Mouse (Mus musculus): Measurements from ENCODE around the gene Stat5b. TPM values are rescaled to one million over a fixed set of nuclear protein-coding genes. Genes with fewer than 3 reads are reported as not detected.

Stat5b gene
- total and polyA plus RNA-seq, 3 experiments: 29.3 to 37.0 (median 32.3) TPM

- TF ChIP-seq SIN3A (IDR thresholded peaks at IDR 0.05; ENCODE audit: low read length) (peak; percentile 86), CTCF (IDR thresholded peaks at IDR 0.05 in 2 of 3, conservative IDR thresholded peaks at IDR 0.05 in 1 of 3; ENCODE audit: control insufficient read depth in 1 of 3, insufficient read depth in 1 of 3, low read depth in 2 of 3, low read length in 3 of 3, poor library complexity in 1 of 3, severe bottlenecking in 1 of 3) (peak in 2 of 3 experiments; percentile 14 to 63; a peak in 3 of 6 replicates), UBTF (IDR thresholded peaks at IDR 0.05; ENCODE audit: borderline replicate concordance, insufficient read depth, low read depth, low read length) (no peak), SMC3 (IDR thresholded peaks at IDR 0.05; ENCODE audit: low read depth, low read length) (peak; percentile 68), MYB (IDR thresholded peaks at IDR 0.05; ENCODE audit: low read depth, low read length) (no peak), E2F4 (IDR thresholded peaks at IDR 0.05; ENCODE audit: borderline replicate concordance, low read depth, low read length) (no peak), RAD21 (IDR thresholded peaks at IDR 0.05; ENCODE audit: low read depth, low read length) (peak; percentile 48), MYC (IDR thresholded peaks at IDR 0.05; ENCODE audit: low read depth, low read length) (peak; percentile 75; the same call in 1 of the 2 replicates), BHLHE40 (IDR thresholded peaks at IDR 0.05; ENCODE audit: borderline replicate concordance, low read depth, low read length) (peak; percentile 90; the same call in 1 of the 2 replicates), POLR2AphosphoS5 (IDR thresholded peaks at IDR 0.05; ENCODE audit: borderline replicate concordance, low read depth, low read length) (no peak)
Observed at GRCm38 (mm10) chr11:100865618-100866017, 15.1 kb upstream of the Stat5b start (continued).

GRCm38 (mm10) chr11:100863141-100863540 lies 12.6 kb upstream of the Stat5b start:
- no peak for DNase-seq (ENCODE audit: low read depth, low spot score)
- TF ChIP-seq NELFE (IDR thresholded peaks at IDR 0.05; ENCODE audit: low read depth, low read length) (no peak), POLR2A (IDR thresholded peaks at IDR 0.05; ENCODE audit: control insufficient read depth in 1 of 2, insufficient read depth in 1 of 2, low read depth in 1 of 2, low read length in 2 of 2, poor library complexity in 1 of 2) (no peak), POLR2AphosphoS5 (IDR thresholded peaks at IDR 0.05; ENCODE audit: borderline replicate concordance, low read depth, low read length) (no peak), EP300 (IDR thresholded peaks at IDR 0.05; ENCODE audit: low read depth in 1 of 2, low read length in 2 of 2) (no peak), MYB (IDR thresholded peaks at IDR 0.05; ENCODE audit: low read depth, low read length) (no peak), ZNF384 (IDR thresholded peaks at IDR 0.05; ENCODE audit: low read depth, low read length) (no peak), BHLHE40 (IDR thresholded peaks at IDR 0.05; ENCODE audit: borderline replicate concordance, low read depth, low read length) (no peak), TBP (IDR thresholded peaks at IDR 0.05; ENCODE audit: low read depth, low read length) (no peak), MYC (IDR thresholded peaks at IDR 0.05; ENCODE audit: low read depth, low read length) (no peak), ELF1 (IDR thresholded peaks at IDR 0.05; ENCODE audit: low read depth, low read length) (no peak), RAD21 (IDR thresholded peaks at IDR 0.05; ENCODE audit: low read depth, low read length) (no peak), ZMIZ1 (IDR thresholded peaks at IDR 0.05; ENCODE audit: low read depth, low read length) (no peak), E2F4 (IDR thresholded peaks at IDR 0.05; ENCODE audit: borderline replicate concordance, low read depth, low read length) (no peak), MAX (IDR thresholded peaks at IDR 0.05; ENCODE audit: low read length) (no peak), POLR2AphosphoS2 (IDR thresholded peaks at IDR 0.05; ENCODE audit: low read length) (no peak), MAZ (IDR thresholded peaks at IDR 0.05; ENCODE audit: low read depth, low read length) (no peak), ZC3H11A (IDR thresholded peaks at IDR 0.05; ENCODE audit: low read depth, low read length) (no peak), NRF1 (IDR thresholded peaks at IDR 0.05; ENCODE audit: insufficient read depth, low read depth, low read length, poor library complexity, severe bottlenecking) (no peak)
- peaks cover 9 to 24% of the 10 kb centered on the region in 2 experiments for H3K36me3 ChIP-seq (ENCODE audit: control insufficient read depth in 1 of 2, insufficient read depth in 2 of 2, low read length in 2 of 2)
- H3K9ac ChIP-seq (ENCODE audit: control insufficient read depth, low read depth, low read length, poor library complexity, severe bottlenecking): no peak overlapping the region
- H3K79me2 ChIP-seq (ENCODE audit: control insufficient read depth, insufficient read depth, low read length, poor library complexity): peaks cover 15% of the 10 kb centered on the region
- no peak overlapping the region for H3K4me3 ChIP-seq (ENCODE audit: control insufficient read depth in 1 of 2, insufficient read depth in 1 of 2, low read depth in 2 of 2, low read length in 2 of 2)
- peaks cover 10 to 31% of the 10 kb centered on the region in 2 experiments for H3K4me1 ChIP-seq (ENCODE audit: control insufficient read depth in 1 of 2, insufficient read depth in 2 of 2, low read length in 2 of 2)
- no peaks in the 10 kb centered on the region for H3K27me3 ChIP-seq (ENCODE audit: control insufficient read depth in 1 of 2, insufficient read depth in 2 of 2, low read length in 2 of 2)
- no peak overlapping the region for H3K27ac ChIP-seq (ENCODE audit: control insufficient read depth, low read depth, low read length)
- H3K9me3 ChIP-seq (replicated peaks; ENCODE audit: insufficient read depth, low read length): no peaks in the 10 kb centered on the region

Data from MEL (cell line).